Mouse (Mus musculus): ENCODE data around the gene Dlat.

DNA sequence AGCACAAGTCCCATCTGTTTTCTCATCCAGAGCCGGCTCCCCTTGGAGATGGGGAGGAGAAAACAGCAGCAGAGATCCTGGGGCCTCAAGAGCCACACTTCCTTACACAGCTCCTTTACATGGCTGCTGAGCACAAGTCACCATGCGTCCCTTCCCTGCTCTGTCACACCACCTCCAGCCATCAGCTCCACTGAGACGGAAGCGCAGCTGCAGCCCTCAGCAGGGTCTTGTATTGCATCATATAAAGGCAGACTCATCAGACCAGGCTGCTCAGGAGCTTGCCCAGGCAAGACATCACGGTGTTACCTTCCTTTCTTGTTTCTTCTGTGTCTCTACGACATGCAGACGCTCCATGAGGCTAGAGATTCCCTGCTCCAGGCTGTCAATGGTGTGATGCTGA is 22.1 kb upstream of the Dlat start:
- TF ChIP-seq MYOG (IDR thresholded peaks at IDR 0.05; ENCODE audit: control insufficient read depth, extremely low read depth, insufficient read length) (no peak), CTCF (IDR thresholded peaks at IDR 0.05; ENCODE audit: control insufficient read depth, insufficient read depth, insufficient read length) (no peak), MYOD1 (IDR thresholded peaks at IDR 0.05; ENCODE audit: control insufficient read depth, insufficient read length, low read depth) (no peak), MAX (IDR thresholded peaks at IDR 0.05) (no peak)
